Mouse (Mus musculus) adrenal gland, postnatal 36 days (tissue): ENCODE measurements at regions not wholly inside any gene's neighbourhood (a gene's known extent, or its start where the extent isn't known, plus 50 kb on each side); places are given as distances from the start of the nearest gene placed in this dataset.

Source experiments
- DNase-seq, 2 experiments: peaks; one replicate each; pipeline ENCODE4 v3.0.0; 2021; ENCODE audit warnings: mixed read lengths in 1 of 2

DNA sequence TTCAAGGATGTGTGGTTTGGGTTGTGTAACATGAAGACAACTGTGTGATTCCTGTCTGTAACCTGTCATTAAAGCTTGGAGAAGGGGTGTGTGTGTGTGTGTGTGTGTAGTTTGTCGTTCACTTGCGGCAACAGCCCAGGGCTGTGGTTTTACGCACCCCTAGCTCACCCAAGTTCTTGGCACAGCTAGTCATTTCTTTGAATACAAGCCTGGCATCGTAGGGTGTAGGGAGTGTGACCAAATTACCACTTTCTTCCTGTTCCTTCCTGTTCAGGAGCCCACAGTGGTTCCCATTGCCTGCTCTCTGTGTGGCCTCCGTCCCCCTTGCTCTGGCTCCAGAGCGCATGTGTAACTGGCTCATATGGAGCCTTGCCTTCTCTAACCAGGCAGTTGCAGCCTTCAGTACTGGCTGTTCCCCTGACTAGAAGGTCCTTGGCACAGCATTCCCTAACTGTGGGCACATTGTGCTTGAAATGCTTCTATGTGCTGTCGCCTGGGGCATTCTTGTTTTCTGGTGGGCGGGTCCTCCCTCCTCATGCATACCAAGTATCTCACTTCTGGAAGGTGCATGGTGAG, 167.4 kb upstream of the Ubr2 start:
- DNase-seq, result peak in 1 of 2 experiments; percentile 33

GRCm38 (mm10) chr17:47176328-47176727, 166.0 kb upstream of the Ubr2 start:
- no peak for DNase-seq

GRCm38 (mm10) chr17:47174748-47175215, 164.4 kb upstream of the Ubr2 start:
- peak; percentile 91 to 92 for DNase-seq

- no peak for DNase-seq
Measured at GRCm38 (mm10) chr17:47171801-47172200, 161.4 kb upstream of the Ubr2 start.

GRCm38 (mm10) chr17:47170978-47171593, 160.7 kb upstream of the Ubr2 start:
- no peak for DNase-seq

GRCm38 (mm10) chr17:47168105-47168504, 157.7 kb upstream of the Ubr2 start:
- peak; percentile 56 to 62 for DNase-seq

GRCm38 (mm10) chr17:47163677-47164340, 153.5 kb upstream of the Ubr2 start:
- no peak for DNase-seq

- no peak for DNase-seq
Measured at GRCm38 (mm10) chr17:47162459-47162858, 152.1 kb upstream of the Ubr2 start.

GRCm38 (mm10) chr17:47156237-47156636, 145.9 kb upstream of the Ubr2 start:
- DNase-seq, result no peak

- DNase-seq, result peak; percentile 75 to 82
Measured at GRCm38 (mm10) chr17:47151557-47152278, 141.4 kb upstream of the Ubr2 start.

GRCm38 (mm10) chr17:47151193-47151556, 140.8 kb upstream of the Ubr2 start:
- no peak for DNase-seq

DNA sequence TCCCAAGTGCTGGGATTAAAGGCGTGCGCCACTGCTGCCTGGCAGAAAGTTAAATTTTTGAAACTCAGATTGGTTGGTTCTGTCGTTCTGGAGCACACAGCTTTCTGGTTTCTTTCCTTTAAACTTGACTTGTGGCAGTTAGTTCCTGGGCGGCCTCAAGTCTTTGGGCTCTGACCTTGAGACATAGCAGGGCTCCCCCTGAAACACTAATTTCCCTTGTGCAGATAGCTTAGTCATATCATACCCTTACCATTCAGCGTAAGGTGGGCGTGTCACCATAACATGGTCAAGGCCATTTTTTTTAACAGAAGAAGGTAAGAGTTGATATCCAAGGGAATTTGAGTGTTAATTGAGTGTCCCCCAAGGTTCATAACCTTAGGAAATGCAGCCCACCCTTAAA, 140.3 kb upstream of the Ubr2 start:
- no peak for DNase-seq

GRCm38 (mm10) chr17:47149662-47150061, 139.3 kb upstream of the Ubr2 start:
- no peak for DNase-seq

DNA sequence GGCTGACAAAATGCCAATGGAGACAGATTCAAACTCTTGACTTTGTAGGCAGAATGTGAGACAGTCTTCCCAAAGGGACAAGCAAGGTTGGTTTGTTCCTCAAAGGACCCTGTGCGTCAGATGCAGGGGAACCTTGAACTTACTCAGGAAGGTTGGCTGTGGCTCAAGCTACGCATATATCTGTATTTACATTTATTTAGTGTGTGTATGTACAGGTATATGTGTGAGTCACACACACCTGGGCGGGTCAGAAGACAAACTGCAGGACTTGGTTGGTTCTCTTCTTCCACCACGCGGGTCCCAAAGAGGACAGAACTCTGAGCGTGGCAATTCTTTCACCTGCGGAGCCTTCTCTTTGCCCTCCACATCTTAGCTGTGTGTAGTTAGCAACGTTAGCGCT, 138.8 kb upstream of the Ubr2 start:
- no peak for DNase-seq

- peak; percentile 39 to 60 for DNase-seq
Measured at GRCm38 (mm10) chr17:47146640-47147039, 136.3 kb upstream of the Ubr2 start.

- DNase-seq, result no peak
Measured at GRCm38 (mm10) chr17:47145590-47145989, 135.2 kb upstream of the Ubr2 start.

DNA sequence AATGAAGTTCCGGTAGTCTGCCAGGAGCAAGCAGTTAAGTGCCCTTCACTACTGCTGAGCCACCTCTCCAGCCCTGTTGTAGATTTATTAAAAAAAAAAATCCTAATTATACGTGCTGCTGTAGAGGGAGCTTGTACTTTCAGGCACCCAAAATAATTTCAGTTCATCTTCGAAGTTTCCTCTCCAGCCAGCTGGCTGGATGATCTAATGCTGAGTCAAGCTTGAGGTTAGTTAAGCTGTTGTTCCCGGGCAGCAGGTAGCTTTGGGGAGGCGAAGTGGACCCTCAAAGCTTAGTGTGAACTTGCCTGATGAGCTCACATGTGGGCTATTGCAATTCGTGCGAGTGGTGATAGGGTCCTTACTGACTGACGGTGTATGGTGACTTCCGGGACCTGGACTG, 134.6 kb upstream of the Ubr2 start:
- no peak for DNase-seq

GRCm38 (mm10) chr17:47144460-47144859, 134.1 kb upstream of the Ubr2 start:
- DNase-seq, result peak; percentile 59 to 71

DNA sequence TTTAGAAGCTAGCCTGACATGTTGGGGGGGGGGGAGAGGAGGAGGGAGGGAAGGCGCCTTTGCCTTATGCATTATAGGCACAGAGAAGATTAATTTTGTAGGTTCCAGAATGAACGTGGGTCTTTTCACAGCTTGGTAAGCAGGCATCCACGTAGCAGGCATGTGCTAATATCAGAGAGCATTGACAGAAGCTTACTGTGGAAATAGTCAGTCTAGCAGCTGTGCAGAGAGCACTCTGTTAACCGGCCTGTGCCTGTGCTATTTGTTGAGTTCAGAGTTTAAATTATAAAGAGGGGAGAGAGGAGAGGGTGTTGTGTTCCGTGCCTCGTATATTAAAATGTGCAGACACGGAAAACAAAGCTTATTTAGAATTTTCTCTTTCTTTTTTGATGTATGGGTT, 133.5 kb upstream of the Ubr2 start:
- DNase-seq, result no peak

- peak; percentile 39 to 64 for DNase-seq
Measured at GRCm38 (mm10) chr17:47142885-47143284, 132.5 kb upstream of the Ubr2 start.

DNA sequence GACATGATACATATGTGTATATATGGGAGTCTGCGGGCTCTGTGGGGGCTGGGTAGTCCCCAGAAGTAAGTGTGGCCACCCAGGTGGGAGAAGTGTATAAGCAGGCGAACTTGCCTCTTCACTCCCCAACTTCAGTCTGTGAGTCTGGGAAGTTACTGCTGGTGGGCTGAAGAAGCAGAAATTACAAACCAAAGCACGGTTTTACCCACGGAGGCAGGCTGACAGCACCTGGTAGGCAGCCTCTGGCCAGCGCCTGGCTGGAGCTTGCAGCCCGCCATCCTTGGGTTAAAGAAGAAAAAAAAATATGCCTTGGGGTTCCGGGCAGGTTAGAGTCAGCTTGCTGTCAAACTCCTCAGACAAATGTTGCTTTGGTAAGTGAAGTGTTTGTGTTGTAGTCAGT, 131.9 kb upstream of the Ubr2 start:
- no peak for DNase-seq

GRCm38 (mm10) chr17:47141843-47142215, 131.5 kb upstream of the Ubr2 start:
- DNase-seq, result peak; percentile 46 to 60
